Mouse (Mus musculus) right cerebral cortex, postnatal 36 days (tissue): ENCODE results near the gene Arf3.
A peak's percentile ranks its signal among the peaks of the same experiment; 100 is the strongest.
"Not testable (repeated sequence)": the region's sequence is repeated elsewhere in the genome, so short reads cannot be mapped to it uniquely, and the experiment has no call there.

Experiments used
- DNase-seq, 2 experiments: peaks; one replicate each; pipeline ENCODE4 v3.0.0; 2022; ENCODE audit warnings: low spot score in 2 of 2, mixed read lengths in 1 of 2

Gene Arf3

DNA sequence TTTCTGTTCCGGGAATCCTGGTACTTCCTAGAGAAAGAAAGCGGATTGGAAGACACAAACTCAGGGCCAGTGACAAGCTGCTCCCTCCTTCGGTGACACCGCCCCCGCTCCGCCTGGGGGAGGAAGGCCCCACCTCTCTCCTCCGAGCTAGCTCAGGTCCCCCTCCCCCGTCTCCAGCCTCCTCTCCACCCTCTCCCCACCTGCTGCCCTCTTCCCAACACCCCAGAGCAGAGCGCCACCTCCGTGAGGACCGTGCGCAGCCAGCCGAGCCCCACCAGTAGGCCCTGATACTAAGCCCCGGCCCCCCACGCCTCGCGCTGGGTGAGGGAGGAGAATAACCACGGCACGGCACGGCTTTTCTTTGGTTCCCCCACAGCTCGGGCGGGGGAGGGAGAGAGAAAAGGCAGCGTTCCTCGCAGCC is 803 bp downstream of the Arf3 start:
- DNase-seq, result peak; percentile 74 to 78

DNA sequence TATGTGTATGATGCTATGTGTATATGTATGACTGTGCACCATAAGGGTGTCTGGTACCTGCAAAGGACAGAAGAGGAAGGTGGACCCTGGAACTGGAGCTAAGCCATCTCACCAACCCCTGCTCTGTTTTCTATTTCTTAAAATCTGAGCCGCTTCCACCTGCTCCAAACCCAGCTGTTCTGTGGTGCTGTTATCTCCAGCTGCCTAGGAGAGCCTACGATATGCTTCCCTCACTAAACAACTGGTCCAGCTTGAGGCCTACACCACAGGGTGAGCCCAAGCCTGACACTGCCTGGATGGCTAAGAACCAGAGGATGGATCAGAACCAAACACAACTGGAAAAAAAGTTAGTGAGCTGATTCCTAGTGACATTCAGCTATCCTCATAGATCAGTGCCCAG is 8.9 kb downstream of the Arf3 start:
- DNase-seq, result no peak

DNA sequence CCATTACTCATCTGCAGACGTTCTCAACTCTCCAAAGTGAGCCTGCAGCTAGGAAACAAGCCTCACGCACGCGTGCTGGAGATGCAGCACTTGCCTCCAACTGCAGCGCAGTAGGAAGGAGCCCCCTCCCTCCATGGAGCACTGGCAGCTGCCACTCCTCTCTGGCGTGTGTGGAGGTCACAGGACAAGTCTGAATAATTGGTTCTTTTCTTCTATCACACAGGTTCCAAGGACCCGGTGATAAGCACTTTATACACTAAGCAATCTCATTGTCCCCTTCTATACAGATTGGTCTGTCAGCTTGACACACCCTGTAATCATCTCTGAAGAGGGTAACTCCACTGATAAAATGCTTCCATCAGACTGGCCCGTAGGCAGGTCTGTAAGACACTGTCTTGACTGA is 10.0 kb downstream of the Arf3 start:
- no peak for DNase-seq

DNA sequence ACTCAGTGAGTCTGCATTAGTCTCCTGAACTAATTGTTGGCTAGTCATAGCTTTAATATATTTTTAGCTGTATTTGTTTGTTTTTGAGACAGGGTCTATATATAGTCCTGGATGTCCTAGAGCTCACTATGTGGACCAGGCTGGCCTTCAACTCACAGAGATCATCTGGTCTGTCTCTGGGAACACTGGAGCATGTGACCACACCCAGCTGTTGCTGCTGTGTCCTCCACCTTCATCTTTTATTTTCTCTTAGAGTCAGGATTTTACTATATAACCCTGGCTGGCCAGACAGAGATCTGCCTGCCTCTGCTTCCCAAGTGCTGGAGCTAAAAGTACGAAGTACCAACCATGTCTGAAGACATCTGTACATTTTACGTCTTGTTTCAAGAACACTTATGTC is 13.9 kb downstream of the Arf3 start:
- no peak for DNase-seq

DNA sequence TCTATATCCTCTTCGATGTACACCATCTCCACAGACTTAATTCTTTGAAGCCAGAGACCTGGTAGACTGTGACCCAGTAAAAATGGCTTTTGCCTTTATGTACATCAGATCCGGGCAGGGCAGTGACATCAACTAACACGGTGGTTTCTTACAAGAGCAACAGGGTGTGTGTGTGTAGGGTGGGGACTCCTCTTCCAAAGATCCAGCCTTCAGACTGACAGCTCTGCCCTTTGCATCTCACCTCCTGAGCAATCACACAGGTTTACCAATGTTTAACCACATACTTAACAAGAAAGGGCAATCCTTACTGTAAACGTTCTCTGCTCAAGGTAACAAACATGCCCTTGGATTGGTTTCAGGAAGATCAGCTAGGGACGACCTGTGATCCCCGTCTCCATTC is 15.7 kb downstream of the Arf3 start:
- DNase-seq, result no peak

DNA sequence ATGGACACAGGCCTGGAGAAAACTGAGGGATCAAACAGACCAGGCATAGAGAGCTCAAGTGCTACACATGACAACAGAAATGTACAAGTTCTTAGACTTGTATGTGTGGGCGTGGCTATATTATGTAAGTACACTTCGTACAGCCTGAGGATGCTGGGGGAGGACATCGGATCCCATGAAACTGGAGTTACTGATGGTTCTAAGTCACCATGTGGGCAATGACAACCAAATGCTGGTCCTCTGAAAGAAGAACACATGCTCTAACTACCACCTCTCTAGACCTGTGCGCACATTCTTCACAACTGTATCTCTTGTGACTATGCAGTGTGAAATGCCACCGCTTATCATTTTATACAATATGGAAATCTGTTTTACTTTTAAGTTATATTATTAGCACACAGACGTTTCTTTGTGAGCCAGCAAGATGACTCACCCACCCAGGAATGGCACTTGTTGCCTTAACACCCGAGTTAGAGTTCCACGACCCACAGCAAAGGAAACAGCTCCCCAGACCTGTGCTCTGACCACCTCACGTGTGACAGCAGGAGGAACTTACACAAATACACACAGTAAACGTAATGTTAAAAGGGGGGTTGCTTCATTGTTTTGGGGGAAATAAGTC is 16.6 kb downstream of the Arf3 start:
- peak; percentile 31 to 55 for DNase-seq

DNA sequence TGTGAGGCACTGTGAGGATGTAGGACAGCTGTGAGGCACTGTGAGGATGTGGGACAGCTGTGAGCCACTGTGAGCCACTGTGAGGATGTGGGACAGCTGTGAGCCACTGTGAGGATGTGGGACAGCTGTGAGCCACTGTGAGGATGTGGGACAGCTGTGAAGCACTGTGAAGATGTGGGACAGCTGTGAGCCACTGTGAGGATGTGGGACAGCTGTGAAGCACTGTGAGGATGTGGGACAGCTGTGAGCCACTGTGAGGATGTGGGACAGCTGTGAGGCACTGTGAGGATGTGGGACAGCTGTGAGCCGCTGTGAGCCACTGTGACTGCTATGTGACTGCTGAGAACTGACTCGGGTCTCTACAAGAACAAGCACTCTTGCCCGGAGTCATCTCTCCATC is 19.2 kb downstream of the Arf3 start:
- not testable (repeated sequence) for DNase-seq

DNA sequence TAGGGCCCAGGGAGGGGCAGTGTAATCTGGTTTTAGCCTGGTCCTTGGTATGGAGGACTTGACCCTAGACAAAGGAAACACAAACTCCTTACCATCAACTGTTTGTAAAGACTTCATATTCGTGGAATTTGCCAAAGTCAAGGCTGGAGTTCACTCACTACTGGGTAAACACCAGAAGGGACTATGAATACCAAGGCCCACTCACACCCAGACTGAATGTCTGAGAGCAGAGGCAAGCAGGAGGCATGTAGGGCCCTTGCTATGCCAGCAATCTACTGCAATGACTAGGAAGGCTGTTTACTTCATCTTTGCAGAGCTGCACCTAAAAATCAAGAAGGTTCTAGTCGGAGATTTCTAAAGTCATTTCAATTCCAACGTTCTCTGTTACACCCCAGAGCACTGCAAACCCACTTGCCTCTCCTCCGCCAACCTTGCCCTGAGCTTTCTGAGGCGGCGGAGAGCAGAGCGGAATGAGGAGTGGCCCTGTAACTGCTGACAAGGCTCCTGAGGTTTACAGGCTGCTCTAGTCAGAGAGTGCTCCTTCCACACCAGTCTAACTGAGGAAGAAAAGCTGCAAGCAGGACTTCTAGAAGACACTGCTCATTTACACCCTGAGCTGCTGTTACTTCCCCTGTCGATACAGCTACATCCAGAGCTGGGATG is 20.1 kb downstream of the Arf3 start:
- DNase-seq, result no peak

DNA sequence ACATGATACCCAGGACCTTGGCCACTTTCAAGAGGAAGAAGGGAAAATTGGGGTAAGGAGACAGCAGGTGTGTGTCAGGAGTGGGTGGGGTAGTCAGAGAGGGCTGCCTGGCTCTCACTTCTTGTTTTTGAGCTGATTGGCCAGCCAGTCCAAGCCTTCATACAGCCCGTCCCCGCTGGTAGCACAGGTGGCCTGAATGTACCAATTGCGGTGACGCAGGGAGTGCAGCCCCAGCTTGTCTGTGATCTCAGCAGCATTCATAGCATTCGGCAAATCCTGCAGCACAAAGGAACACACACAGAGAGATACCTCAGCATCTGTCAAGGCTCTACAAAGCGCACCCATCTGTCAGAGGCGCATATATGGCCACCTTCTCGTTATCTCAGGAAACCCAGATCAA is 22.8 kb downstream of the Arf3 start:
- no peak for DNase-seq

DNA sequence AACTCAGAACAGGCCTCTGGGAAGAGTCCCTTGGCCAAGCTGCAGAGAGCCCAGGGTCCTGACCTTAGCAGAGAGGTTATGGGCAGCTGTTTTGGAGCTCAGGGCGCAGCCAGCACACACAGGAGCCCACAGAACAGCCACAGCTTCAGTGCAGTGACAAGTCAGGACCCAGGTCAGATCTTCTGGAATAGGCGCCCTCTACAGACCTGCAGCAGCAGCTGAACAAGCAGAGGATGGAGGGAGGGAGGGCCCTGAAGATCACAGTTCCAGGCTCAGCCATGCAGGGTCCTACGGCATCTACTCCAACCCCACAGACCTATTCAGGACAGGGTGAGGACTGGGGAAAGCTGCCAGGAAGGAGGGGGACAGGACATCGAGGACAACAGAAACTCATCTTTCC is 24.2 kb downstream of the Arf3 start:
- DNase-seq, result no peak

DNA sequence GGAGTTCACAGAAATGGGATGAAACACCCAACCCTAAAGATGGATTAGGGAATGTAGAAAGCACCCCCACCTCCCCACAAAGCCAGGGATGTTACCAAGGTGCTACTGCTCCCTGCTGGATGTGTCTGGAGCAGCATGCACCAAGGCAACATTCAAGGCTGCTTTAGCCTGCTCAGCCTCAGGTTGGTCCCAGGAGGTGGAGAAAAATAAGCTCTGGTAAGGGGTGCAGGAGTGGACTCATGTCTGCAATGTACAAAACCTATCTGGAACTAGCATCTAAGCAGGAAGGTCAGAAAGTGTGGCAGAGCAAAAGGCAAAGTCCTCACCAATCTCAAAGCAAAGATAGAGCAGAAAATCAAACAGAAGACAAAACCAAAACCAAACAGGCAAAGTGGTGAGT is 25.1 kb downstream of the Arf3 start:
- peak in 1 of 2 experiments; percentile 27 for DNase-seq

DNA sequence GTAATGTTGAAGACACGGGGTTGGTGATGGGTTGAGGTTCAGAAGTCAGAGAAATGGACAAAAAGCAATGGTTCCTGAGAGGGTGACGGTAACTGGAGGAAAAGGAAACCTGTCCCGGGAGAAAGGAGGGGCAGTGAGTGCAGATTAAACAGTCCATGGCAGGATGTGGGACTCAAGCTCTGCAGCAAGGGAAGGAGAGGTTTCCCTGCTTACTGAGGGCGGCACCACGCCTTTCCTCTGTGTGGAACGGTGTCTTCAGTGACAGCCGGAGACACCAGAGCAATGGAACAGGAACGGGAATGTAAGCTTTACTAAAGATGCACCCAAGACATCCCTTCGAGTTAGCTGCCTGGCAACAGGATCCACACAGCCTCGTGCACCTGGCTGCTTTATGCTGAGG is 26.5 kb downstream of the Arf3 start:
- no peak for DNase-seq

DNA sequence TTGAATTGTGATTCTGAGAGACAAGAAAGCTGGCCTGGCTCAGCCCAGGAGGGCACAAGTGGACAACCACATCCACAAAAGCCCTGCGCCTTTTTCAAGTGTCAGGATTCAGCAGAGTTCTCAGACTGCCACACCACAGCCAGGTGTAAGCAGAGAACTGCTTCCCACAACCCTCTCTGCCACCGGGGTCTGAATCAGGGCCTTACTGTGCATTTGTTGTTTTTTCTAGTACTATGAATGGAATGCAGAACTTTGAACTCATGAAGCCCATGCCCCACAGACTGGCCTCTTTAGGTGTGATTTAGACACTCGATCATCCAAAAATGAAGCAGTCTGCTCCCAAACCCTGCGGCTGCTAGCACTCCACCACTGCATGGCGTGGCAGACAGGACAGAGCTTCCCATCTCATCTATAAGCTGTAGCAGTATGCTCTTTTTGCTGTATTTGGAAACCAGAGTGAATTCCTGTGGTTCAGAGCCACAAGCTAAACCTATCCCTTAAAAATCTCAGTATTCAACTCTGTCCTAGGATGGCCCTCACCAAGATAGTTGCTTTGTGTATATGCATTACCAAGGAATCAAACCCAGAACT is 28.9 kb downstream of the Arf3 start:
- no peak for DNase-seq

DNA sequence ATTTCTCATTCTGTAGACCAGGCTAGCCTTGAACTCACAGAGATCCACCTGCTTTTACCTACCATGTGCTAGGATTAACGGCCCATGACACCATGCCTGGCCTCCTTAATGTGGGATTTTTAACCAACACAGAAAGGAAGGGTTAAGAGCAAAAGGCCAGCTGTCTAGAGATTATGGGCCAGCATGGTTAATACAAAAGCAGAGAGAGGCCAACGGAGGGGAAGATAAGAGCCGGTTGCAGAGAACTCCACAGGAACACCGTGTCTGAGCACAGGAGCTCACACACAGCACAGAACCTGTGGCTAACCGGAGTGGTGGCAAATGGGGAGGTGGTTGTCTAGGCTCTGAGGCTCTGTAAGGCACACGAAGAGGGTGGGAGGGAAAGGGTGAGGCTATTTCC is 29.6 kb downstream of the Arf3 start:
- DNase-seq, result no peak

DNA sequence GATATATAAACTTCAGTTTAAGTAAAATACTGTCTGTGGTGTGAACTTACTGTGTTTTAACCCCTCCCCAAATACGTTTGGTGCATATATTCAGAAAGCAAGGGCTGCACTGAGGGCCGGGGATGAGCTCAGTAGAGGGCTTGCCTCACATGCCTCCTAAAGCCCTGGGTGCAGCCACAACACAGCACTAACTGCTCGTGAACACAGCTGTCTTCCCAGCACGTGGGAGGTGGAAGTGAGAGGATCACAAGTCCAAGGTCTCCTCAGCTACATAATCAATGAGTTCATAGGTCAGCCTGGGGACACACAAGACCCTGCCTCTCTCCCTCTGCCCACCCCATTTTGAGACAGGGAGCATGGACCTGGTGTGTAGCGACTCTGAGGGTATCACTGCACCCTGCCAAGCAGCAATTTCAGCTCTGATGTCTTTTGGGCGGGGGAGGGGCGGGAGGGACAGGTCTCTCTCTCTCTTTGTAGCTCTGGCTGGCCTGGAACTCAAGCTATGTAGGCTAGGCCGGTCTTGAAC is 30.9 kb downstream of the Arf3 start:
- no peak for DNase-seq

DNA sequence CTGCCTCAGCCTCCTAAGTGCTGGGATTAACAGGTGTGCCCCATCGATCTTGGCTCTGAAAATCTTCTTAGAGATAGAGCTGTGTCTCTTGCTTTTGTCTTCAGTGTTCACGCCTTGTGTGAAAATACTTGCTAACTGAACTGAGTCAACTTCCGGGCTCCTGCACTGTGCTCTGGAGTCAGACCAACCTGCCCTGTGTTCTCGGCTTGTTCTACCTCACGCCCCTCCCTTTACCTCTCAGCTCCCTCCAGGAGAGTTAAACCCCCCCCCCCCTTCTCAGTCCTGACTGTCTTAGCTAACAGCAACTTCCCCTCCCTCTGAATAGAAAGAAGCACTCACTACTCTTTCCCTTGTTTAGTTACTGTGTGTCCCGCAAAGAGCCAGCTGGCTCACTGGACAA is 32.2 kb downstream of the Arf3 start:
- no peak for DNase-seq

DNA sequence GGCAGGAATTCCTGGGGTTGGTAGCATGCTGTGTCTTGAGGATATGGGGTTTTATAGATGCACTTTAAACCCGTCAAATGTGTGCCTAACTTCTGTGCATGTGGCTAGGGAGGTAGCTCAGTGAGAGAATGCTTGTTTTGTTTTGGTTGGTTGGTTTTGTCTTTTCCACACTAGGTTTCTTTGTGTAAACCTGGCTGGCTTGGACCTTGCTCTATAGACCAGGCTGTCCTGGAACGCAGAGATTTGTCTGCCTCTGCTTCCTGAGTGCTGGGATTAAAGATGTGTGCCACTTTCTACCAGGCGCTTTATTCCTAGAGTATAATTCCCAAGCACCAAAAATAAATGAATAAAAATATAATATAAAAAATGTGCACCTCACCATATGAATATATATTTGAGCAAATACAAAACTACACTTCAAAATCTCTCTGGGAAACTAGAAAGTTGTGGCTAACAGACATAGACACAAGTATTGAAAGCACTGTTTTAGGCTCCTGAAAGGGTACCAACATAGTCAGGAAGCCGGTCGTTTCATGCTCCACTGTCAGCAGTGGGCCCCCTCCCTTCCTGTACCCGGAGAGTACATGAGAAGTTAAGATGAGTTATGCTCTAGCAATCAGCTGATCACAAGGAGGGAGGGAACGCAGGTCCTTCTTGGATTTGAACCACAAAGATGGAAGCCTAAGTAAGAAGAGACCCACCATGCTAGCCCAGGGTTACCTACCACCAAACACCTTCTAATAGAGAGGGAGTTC is 33.0 kb downstream of the Arf3 start:
- DNase-seq, result no peak

DNA sequence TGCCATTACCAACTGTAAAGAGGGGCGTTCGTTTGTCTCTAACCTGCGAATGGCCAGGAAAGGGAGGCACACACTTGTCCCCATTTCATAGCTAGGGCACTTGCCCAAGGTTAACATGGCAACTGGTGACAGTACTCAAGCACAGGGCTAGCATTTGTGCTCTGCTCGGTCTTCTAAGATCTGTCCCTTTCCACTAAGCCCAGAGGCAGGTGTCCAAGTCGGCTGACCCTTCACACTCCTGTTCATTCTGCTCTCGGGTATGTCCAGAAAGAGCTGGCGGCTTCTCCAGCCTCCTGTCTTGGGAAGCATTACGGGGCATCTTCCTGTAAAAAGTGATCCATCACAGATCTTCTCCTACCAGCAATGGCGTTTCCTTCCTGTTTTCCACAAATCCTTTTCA is 34.6 kb downstream of the Arf3 start:
- DNase-seq, result no peak

DNA sequence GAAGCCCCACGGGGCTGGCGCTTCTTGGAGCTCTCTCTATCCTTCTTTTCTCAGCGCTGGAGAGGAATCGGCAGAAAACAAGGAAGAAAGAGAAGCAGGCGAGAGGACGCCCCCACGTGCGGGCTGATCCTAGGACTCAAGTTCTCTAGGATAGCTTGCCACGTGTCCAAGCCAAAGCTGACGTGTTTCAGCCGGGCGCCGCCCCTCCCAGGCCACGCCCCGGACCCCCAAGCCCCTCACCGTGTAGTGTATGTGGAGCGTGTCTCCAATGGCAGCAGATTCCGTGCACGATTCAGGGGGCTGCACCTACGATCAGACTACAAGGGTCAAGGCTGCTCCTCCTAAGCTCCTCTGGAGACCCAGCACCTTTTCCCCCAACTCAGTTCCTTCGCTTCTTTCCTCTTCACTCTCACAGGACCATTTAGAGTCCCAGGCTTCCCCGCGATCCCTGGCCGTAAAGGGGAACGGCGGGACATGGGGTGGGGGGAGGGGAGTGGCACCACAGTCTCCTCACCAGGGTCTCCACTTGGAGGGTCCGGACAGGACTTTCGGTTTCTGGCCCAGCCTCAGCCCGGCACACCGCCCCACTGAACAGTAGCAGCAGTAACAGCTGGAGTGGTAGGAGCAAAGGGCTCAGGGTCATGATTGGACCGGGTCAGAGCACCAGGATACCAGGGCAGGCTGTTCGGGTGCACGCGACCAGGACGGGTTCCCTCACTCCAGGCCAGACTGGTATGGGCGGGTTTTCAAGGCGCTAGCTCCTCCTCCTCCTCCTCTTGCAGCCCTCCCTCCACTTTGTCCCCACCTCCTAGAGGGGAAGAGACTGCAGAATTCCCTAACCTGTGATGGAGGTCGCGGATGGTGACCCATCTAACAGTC is 35.3 kb downstream of the Arf3 start, which contains the start of gene Fkbp11:
Gene Fkbp11 (minus strand): TSS at position 756 of the 879 bp plus-strand sequence.
- DNase-seq, result no peak

DNA sequence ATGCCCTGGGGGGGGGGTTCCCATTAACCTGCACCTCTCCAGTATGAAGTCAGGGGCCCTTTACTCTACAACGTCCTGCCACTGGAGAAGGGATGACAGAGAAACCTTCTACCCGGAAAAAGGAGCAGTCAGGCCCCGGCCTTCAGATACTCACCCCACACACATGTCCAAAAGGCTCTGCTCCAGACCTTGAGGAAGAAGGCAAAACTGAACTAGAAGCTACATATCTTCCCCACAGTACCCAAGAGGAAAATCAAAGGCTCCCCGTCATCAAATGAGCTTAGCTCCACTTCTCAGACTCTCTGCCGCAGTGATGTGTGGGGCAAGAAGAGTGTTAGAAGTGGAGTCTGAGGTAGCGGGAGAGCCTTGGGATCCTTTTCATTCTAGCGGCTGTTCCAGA is 36.3 kb downstream of the Arf3 start:
- no peak for DNase-seq

DNA sequence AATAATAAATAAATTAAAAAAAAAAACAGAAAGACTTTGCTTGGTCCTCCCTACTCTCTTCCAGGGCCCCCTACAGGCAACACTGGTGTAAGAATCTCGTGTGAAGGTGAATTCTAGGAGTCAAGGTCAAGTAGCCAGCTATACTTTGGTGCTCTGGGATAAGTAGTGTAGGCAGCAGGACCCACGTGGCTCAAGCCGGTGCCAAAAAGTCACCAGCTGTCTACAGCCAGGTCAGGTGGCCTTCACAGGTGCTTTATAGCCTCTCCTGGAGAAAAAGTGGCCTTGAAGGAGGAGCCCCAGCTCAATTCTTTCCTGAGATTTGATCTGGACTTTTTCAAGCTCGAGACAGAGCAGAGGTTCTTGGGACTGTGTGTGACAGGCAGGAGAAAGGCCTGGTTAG is 36.9 kb downstream of the Arf3 start:
- DNase-seq, result no peak
